Mouse (Mus musculus) cerebellum, adult 8-10 months (tissue): ENCODE results near the gene Slpi.

Experiments used
- DNase-seq: peaks from one replicate; pipeline ENCODE4 v3.0.0; 2022

The Slpi gene

GRCm38 (mm10) chr2:164419489-164419888 lies 30.6 kb upstream of the Slpi start:
- no peak for DNase-seq

DNA sequence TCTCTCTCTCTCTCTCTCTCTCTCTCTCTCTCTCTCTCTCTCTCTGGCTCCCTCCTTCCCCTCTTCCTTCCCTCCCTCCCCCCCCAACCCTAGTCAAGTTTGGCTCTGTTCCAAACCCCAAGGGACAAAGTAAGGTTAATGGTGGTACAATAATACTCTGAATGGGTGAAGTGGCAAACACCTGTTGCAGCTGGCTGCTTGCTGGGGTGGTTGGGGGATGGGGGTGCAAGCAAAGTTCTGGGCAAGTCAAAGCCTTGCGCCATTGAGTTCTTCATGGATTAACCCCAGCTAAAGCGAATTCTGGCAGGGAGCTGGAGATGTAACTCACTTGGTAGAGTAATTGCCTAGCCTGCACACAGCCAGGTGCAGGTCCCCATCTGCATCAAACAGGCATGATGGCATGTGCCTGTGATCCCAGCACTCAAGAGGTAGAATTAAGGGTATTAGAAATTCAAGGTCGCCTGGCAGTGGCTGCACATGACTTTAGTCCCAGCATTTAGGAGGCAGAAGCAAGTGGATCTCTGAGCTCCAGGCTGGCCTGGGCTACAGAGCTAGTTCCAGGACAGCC lies 29.5 kb upstream of the Slpi start:
- no peak for DNase-seq

DNA sequence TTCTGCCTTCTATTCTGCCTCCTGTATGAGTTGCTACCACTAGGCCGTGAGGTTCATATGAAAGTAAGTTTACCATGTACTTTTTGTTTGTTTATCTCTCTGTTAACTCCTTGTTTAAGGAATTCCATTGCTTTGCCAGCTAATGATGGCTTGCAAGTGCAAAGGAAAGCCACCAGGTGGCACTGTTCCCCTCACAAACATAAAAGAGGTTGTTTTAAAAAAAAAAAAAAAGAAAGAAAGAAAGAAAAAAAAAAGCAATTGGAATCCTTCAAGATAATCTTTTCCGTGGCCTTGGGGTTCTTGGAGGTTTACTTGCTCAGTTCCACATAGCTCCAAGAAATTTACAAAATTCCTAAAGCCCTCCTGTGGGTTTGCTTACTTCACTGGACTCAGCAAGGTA lies 28.3 kb upstream of the Slpi start:
- DNase-seq = no peak

DNA sequence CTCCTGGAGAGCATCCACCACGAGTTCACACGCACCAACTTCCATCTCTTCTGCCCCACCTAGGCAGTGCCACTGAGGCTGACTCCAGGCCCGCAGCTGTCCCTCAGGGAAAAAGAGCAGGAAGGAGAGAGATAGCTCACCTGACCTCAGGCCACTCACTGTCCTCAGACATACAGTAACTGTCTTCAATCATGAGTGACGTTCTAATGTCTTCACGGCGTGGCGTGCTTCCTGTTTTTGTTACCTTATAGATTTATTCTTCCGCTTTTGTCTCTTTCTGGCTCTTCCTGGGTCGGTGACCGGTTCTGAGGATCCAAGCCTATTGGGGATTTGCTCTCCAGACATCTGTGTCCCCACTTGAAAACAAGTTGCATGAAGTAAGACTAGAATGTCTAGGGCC lies 25.7 kb upstream of the Slpi start:
- no peak for DNase-seq

GRCm38 (mm10) chr2:164414167-164414566 lies 25.3 kb upstream of the Slpi start:
- no peak for DNase-seq

DNA sequence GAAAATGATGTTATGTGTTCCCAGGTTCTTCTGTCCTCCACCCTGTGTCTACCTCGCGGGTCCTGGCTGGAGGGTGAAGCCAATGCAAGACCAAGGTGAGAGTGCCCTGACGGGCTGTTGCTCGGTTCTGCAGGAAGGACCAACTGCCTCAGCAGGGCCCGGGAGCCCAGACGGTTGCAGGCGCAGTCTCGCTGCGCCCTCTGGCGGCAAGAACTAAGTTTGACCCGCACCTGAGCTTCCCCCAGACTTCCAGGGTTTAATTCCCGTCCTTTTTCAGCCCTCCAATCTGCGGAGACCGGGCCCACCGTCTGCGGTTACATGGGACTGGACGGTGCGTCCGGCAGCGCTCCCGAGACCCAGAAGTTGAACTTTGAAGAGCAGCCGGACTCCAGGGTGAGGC lies 18.8 kb upstream of the Slpi start:
- peak; percentile 54 for DNase-seq

- DNase-seq = no peak
Measured at GRCm38 (mm10) chr2:164405519-164405918, 16.6 kb upstream of the Slpi start.

GRCm38 (mm10) chr2:164405060-164405459 lies 16.2 kb upstream of the Slpi start, which contains the start of gene Matn4:
Matn4 (minus strand) TSS chr2:164405160.
- no peak for DNase-seq

GRCm38 (mm10) chr2:164404082-164404990 lies 15.4 kb upstream of the Slpi start:
- no peak for DNase-seq

GRCm38 (mm10) chr2:164403396-164404081 lies 14.6 kb upstream of the Slpi start:
- DNase-seq = no peak

DNA sequence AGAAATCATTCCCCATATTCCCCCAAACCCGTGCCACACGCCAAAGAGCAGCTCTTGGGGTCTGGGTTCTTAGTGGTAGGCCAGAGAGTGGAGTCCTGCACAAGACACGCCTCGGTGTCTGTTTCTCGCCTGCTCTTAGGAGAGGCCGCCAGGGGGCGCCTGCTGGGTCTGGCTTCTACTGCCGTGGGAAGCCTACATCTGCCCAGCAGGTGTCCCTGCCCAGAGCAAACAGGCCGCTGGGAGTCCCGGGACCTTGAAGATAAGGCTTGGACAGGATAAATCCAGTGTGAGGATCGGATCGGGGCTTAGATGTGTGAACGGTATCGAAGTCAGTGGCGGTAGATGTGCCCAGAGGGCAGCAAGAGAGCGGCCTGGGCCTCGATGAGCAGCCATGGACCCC lies 14.0 kb upstream of the Slpi start, which contains the start of gene Rbpjl:
Rbpjl (plus strand) TSS at position 236 of the 400 bp plus-strand sequence.
- DNase-seq = peak; percentile 27

DNA sequence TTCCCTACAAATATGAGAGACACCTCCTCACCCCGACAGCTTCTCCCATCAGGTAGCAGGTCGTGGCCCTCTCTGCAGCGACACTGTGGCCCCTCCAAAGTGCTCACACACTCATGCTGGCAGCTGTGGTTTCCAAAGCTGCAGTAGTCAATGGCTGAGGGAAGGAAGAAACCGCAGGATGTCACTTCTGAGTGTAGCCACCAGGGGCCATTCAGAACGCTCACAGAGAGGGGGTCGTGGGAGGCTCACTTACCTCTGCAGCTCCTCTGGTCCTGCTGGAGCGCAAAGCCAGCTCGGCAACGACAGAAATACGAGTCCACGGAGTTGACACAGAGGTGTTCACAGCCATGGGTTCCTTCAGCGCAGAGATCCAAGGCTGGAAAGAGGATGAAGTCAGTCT lies 8.0 kb upstream of the Slpi start:
- DNase-seq = no peak

GRCm38 (mm10) chr2:164396076-164396475 lies 7.2 kb upstream of the Slpi start:
- no peak for DNase-seq

DNA sequence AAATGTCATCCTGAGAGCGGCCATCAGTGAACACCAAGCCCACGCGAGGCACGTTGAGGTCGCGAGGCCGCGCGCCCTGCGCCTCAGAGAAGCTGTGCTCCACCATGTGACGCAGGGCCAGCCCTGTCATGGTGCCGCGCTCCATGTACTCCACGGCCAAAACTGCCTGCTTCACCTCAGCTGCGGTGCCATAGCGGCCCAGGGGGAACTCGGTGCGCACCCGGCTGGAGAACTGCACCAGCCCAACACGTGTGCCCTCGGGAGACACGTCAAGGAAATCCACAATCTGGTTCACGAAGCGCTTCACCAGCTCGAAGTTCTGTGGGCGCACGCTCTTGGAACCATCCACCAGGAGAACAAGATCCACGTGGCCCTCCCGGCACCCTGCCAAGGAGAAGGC lies 4.2 kb upstream of the Slpi start:
- DNase-seq = no peak

DNA sequence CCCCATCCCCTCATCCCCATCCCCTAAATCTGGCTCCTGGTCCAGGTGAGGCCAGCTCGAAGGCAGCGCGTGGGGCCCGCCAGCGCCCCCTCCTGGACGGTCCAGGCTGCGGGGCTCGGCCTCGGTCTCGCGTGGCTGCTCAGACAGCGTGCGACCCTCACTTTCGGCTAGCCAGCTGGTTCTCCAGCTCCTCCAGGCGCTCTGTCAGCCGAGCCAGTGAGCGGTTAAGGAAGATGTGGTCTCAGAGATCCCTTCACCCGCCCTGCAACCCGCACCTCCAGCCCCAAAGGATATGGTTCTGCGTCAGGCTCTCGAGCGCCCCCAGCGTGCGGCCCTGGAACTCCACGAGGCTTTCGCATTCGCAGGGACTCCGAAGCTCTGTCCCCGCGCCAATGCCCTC lies 604 bp upstream of the Slpi start:
- peak; percentile 83 for DNase-seq

- DNase-seq = peak; percentile 18
Measured at GRCm38 (mm10) chr2:164386953-164387352, 1.9 kb downstream of the Slpi start.

DNA sequence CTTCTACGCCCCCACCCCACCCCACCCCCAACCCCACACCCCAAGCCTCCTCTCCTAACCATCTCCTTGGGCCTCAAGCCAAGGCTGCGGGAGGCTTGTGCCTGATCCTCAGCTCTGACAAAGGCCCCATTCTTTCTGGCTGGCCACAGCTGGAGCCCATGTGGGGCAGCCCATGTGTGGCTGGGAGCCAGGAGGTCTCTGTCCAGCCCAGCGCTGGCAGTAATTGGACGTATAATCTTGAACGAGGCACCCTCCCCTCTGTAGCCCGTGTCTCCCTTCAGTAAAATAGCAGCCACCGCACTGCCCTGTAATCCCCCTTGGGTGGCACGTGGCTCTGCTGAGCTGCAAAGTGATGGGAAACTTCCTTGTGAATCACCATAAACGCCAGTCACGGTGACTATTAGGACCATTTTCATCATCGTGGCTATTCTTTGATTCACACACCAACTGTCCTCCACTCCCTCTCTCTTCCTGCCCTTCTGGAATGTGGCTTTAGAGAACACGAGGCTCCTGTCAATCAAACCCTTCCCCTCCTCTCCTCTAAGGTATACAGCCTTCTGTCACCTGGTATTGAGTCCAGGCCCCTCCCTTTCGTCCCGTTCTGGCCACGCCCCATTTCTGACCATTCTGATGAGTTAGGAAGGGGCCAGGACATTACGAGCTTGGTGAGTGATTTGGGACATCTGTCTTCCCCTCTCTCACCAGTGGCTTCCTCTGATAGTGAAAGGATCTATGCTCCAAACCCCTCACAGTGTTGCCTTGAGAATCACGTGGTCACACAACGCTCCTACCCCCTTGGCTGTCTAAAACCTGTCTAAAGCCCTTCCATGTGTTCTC lies 2.8 kb downstream of the Slpi start:
- DNase-seq = peak; percentile 12

- no peak for DNase-seq
Measured at GRCm38 (mm10) chr2:164383656-164384399, 5.1 kb downstream of the Slpi start.

DNA sequence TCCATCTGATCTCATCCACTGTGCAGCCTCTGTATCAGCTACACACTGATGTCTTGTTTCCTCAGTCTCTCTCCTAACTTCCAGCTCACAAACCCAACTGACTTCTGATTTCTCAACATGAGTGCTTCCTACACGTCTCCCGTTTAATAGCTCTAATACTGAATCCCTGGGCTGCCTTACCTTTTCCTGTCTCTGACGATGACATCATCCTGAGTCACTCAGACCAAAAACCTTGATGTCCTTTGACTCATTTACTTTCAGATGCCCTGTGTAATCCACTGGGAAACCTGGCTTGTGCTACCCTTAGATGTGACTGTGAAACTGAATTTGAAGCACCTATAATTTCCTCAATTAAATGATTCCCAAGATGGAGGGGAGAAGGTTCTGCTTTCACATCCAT lies 5.9 kb downstream of the Slpi start:
- DNase-seq = no peak

DNA sequence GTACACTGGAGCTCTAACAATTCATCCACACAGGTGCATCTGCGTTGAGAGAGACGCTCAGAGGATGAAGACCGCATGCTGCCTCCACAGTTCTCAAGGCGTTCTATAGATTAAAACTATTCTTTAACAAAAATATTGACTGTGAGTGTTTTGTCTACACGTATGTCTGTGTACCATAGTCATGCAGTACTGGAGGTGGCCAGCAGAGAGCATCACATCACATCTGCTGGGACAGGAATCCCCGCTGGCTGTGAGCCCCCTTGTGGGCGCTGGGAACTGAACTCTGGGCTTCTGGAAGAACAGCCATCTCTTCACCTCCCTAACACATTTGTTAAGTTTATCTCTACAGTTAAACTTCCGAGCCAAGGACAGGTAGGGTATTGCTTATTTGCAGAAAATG lies 7.2 kb downstream of the Slpi start:
- DNase-seq = no peak

GRCm38 (mm10) chr2:164377478-164378426 lies 11.1 kb downstream of the Slpi start:
- no peak for DNase-seq
